Mouse (Mus musculus): ENCODE results near the gene Trim66. TPM values are rescaled to one million over a fixed set of nuclear protein-coding genes. Genes with fewer than 3 reads are reported as not detected.

The Trim66 gene
- polyA plus RNA-seq (2012; ENCODE audit: low replicate concordance), result not detected in 2 replicates

DNA sequence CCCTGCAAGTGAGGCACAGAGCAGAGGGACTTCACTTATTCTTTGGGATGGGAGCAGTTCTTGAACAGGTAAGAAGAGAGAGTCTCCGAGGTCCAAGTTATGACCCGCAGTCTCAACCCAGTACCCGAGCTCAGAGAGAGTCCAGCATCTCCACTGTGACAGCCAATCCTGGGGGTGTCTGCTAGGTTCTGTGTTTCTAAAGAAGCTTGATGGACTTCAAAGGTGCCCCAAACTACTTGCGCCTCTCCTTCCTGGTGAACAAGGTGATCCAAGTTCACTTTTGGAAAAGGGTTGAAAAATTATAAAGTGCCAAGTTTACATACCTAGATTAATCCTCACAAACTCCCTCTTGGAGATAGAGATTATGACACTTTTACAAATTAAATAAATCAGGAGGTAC is at the start of gene Trim66:
Gene Trim66, minus strand, starts transcription at position 101 of the 400 bp plus-strand sequence.

DNA sequence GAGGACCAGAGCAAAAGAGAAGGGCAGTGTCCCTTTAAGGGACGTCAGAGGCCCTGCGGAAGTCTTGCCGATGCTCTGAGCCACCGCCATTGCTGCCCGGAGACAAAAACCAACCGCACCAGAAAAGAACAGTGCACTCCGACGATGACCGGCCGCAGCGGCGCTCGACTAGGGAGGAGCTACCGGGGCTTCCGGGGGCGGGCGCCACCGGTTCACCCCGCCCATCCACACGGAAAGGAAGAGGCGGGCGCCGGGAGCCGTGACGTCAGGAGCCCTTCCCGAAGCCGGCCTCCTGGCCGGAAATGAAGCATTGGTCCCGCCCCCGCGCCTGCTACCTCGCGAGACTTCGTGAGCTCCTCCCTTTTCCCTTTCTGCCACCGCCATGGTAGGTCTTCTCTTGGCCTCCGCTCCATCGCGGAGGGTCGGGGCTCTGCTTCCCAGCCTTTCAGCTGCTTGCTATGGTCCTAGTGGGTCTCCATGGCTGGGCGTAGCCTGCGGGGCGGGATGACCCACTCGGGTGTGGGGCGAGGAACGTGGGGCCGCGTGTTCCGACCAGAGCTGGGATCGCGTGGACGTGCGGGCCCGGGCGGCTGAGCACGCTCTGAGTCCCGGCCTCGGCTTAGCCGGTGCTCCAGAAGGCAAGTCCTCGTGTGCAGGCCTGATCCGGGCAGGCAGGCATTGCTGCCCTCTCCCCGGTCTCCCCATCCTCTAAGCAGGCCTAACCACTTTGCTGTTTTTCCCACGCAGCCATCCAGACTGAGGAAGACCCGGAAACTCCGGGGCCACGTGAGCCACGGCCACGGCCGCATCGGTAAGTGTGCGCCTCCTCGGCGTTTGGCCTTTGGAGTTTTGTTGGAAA is 11.1 kb upstream of the Trim66 start, which contains the start of gene Rpl27a:
Gene Rpl27a, plus strand, starts transcription at position 310 of the 859 bp plus-strand sequence.

GRCm38 (mm10) chr7:109438781-109439591 is 68.9 kb downstream of the Trim66 start, which contains the start of gene Stk33:
Stk33 (minus strand) TSS chr7:109439081.

Other genes with a start within 250 kb of the Trim66 start
- not detected in 2 replicates for gene Stk33, start 69.1 kb downstream of the Trim66 start, polyA plus RNA-seq (2012; ENCODE audit: low replicate concordance)
- gene Rpl27a, start 11.0 kb upstream of the Trim66 start, polyA plus RNA-seq (2012; ENCODE audit: low replicate concordance), result 3,874 and 5,798 TPM in 2 replicates
- 4.0 and 7.2 TPM in 2 replicates for gene St5, start 195.5 kb upstream of the Trim66 start, polyA plus RNA-seq (2012; ENCODE audit: low replicate concordance)
- gene Akip1, start 195.6 kb upstream of the Trim66 start, polyA plus RNA-seq (2012; ENCODE audit: low replicate concordance), result 9.1 and 21.6 TPM in 2 replicates
- not detected in 2 replicates for gene BC051019, start 215.7 kb upstream of the Trim66 start, polyA plus RNA-seq (2012; ENCODE audit: low replicate concordance)
- gene Ascl3, start 223.6 kb upstream of the Trim66 start, polyA plus RNA-seq (2012; ENCODE audit: low replicate concordance), result not detected in 2 replicates
- 1.0 and 4.3 TPM in 2 replicates for gene Tmem9b, start 244.7 kb upstream of the Trim66 start, polyA plus RNA-seq (2012; ENCODE audit: low replicate concordance)

All from leukemia stem cell, adult 10-12 weeks (primary cell).